Mouse (Mus musculus) large intestine, adult 2 months (tissue): ENCODE data around the gene Ntng1. TPM values are rescaled to one million over a fixed set of nuclear protein-coding genes. Genes with fewer than 3 reads are reported as not detected.
"Not testable (repeated sequence)": the region's sequence is repeated elsewhere in the genome, so short reads cannot be mapped to it uniquely, and the experiment has no call there.

Experiments used
- DNase-seq: peaks from one replicate; pipeline ENCODE4 v3.0.0-alpha.2; 2012; ENCODE audit warnings: low read depth, low spot score
- WGBS: fragments of 180-500 bp; shearing (Covaris S2); methylation state at CpG from one replicate; pipeline ENCODE4 v1.1.7; 2018; 5-methylcytosine and 5-hydroxymethylcytosine counted together
- polyA plus RNA-seq: library from polyadenylated mRNA; depleted of rRNA; stranded (reverse); fragments of >200 nt; gene quantifications from 2 replicates; pipeline ENCODE4 v1.2.3, GENCODE M21; 2012

Gene Ntng1
- polyA plus RNA-seq, 1 experiment = 0.19 TPM

GRCm38 (mm10) chr3:109818821-109819685, 324.8 kb downstream of the Ntng1 start:
- WGBS = 75% methylated on average over 2 of the region's 2 CpGs
- no peak for DNase-seq

DNA sequence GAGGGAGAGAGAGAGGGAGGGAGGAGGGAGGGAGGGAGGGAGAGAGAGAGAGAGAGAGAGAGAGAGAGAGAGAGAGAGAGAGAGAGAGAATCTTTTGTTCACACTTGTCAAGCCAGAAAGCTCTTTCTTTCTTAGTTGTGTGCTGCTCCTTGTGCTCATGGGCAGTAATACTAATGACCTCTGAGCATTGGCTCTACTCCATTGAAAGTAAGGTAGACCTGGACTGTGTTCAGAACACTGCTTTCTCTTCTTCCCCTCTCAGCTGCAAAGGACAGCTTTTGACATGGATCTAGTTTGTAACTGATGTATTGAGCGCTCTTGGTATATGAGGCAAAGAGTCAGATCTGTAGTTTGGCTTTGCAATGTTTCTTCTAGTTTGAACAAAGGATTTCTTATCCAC, 334.7 kb downstream of the Ntng1 start:
- no peak for DNase-seq
- WGBS = 92% methylated on average over 1 of the region's 1 CpGs

- DNase-seq = no peak
- 78% methylated on average over 6 of the region's 6 CpGs for WGBS
Measured at GRCm38 (mm10) chr3:109807211-109807934, 336.4 kb downstream of the Ntng1 start.

DNA sequence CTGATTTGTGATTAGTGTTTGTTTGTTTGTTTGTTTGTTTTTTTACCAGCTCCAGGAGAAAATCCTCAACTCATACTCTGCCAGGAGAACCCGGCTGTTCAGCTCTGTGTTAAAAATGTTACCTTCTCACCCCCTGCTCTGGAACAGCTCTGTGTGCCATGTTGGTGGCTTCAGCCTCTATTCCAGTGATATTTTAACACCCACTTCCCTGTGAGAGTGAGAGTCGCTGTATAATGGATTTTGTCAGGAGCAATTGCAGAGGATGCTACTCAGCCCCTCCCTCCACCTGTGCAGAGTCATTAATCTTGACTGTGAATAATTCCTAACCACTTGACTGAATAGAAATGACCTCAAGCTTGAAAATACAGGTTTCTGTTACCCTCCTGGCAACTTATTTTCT, 339.7 kb downstream of the Ntng1 start:
- DNase-seq = no peak
- 60% methylated on average over 2 of the region's 2 CpGs for WGBS

- 49% methylated on average over 3 of the region's 3 CpGs for WGBS
- DNase-seq = no peak
Measured at GRCm38 (mm10) chr3:109803616-109804015, 340.2 kb downstream of the Ntng1 start.

- DNase-seq = no peak
- 88% methylated on average over 11 of the region's 11 CpGs for WGBS
Measured at GRCm38 (mm10) chr3:109797354-109797753, 346.5 kb downstream of the Ntng1 start.

- 31% methylated on average over 5 of the region's 5 CpGs for WGBS
- no peak for DNase-seq
Measured at GRCm38 (mm10) chr3:109783231-109783630, 360.6 kb downstream of the Ntng1 start.

GRCm38 (mm10) chr3:109782289-109782951, 361.4 kb downstream of the Ntng1 start:
- 12% methylated on average over 27 of the region's 27 CpGs for whole genome bisulfite sequencing
- no peak for DNase-seq

- no peak for DNase-seq
- WGBS = 72% methylated on average over 7 of the region's 7 CpGs
Measured at GRCm38 (mm10) chr3:109781917-109782288, 361.9 kb downstream of the Ntng1 start.

- no peak for DNase-seq
- 79% methylated on average over 2 of the region's 2 CpGs for WGBS
Measured at GRCm38 (mm10) chr3:109775200-109775599, 368.6 kb downstream of the Ntng1 start.

DNA sequence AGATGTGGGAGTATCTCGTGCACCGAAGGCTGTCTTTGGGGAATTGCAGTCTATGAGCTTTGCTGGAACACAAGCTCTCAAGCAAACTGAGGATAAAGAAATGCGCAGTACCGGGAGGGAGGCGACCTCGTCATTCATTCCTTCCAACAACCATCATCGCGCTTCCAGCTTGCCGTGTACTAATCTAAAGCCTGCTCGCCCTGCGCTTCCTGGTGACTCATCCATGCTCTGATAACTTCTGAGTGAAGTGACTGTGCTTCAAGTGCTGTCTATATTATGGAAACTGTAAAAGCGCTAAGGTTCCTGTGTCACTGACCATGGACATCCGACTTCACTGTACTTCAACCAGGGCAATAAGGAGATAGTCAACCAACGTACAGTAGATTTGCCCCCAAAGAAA, 371.7 kb downstream of the Ntng1 start:
- WGBS = 87% methylated on average over 14 of the region's 14 CpGs
- DNase-seq = no peak

GRCm38 (mm10) chr3:109766939-109767338, 376.9 kb downstream of the Ntng1 start:
- 90% methylated on average over 3 of the region's 3 CpGs for WGBS
- DNase-seq = no peak

DNA sequence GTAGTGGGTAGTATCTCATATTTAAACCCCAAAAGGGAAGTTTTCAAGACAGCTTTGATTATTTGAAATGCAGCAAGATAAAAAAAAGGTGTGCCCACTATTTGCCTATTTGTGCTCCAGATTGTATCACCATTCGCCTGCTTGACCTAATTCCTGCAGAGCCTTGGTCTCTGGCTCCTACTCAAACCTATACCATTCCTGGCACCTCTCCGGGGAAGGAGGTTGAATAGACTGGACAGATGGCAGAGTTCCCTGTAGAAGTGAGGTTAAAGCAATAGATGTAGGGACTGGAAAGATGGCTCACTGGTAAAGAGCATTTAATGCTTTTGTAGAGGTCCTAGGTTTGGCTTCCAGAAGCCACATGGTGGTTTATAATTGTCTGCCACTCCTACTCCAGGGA, 378.2 kb downstream of the Ntng1 start:
- 78% methylated on average over 2 of the region's 2 CpGs for WGBS
- no peak for DNase-seq

- no peak for DNase-seq
- WGBS = 71% methylated on average over 4 of the region's 4 CpGs
Measured at GRCm38 (mm10) chr3:109765141-109765540, 378.7 kb downstream of the Ntng1 start.

DNA sequence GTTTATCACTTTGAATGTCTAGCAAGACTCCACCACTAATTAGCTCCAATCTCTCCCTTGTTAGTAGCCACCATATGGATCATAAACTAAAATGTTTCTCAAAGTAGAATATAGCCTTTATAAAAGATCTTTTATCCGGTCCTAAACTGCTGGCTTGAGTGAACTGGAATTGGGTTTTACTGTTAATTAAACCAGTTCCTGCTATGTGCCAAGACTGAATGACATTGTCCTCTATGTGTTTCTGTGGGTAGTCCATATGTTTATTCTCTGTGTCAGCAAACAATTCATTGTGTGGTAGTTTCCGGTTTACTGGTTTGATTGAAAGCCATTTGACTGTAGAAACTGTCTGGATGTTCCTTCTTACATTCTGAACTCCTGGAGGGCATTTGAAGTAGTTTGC, 387.4 kb downstream of the Ntng1 start:
- DNase-seq = no peak
- WGBS = 35% methylated on average over 2 of the region's 2 CpGs

GRCm38 (mm10) chr3:109747593-109747992, 396.2 kb downstream of the Ntng1 start:
- DNase-seq = not testable (repeated sequence)

GRCm38 (mm10) chr3:109740466-109741102, 403.2 kb downstream of the Ntng1 start:
- DNase-seq = no peak
- WGBS = 58% methylated on average over 2 of the region's 2 CpGs

More at GRCm38 (mm10) chr3:109747593-109747992, 396.2 kb downstream of the Ntng1 start:
- WGBS = 55% methylated on average over 3 of the region's 3 CpGs

- DNase-seq = no peak
- WGBS = 41% methylated on average over 10 of the region's 10 CpGs
Measured at GRCm38 (mm10) chr3:109732327-109733182, 411.3 kb downstream of the Ntng1 start.

DNA sequence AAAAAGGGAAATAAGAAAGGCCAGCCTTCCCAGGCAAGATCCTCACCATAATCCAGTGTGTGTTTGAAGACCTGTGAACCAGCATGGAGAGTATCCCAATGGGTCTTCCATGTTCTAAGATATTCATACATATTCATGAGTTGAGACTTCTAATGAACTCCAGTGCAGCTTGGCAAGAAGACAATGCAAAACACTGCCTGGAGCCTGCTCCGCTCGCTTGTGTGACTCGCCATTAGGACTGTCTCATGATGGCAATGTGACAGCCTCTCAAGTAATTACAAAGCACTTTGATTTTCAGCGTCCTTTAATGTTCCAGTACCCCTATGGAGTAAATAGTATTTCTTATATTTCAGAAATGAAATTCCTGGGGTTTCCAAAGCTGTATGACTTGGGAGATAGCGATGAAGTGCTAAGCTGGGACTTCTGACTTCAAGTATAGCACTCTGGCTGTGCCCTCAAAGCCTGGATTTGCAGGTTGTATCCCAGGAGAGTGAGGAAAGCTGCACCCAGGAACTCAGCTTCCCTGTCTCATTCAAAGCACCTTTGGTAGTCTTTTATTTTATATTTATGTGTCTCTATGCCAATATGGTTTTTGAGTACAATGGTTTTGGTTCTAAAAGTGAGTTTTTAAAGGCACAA, 412.1 kb downstream of the Ntng1 start:
- 82% methylated on average over 5 of the region's 5 CpGs for WGBS
- no peak for DNase-seq
